Mouse (Mus musculus): ENCODE data around the gene Palld.

Gene Palld

DNA sequence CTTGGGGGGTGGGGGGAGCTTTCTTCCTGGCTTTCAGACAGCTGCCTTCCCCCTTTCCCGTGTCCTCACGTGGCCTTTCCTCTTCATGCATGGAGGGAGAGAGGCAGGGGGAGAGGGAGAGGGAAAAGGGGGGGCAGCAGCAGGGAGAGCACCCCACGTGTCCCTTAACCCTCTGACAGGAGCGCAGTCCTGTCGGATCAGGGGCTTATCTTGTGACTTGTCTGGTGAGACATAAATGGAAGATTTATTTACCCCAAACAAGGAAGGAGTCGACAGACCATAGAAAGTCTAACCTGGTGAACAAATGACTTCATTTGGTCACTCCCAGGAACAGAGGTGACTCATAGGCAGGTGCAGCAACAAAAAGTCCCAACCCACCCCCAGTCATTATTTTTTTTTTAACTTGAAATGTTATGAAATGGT, 427.2 kb downstream of the Palld start:
- no peak for TF ChIP-seq GATA4 (IDR thresholded peaks at IDR 0.05; ENCODE audit: insufficient replicate concordance, low read length)

DNA sequence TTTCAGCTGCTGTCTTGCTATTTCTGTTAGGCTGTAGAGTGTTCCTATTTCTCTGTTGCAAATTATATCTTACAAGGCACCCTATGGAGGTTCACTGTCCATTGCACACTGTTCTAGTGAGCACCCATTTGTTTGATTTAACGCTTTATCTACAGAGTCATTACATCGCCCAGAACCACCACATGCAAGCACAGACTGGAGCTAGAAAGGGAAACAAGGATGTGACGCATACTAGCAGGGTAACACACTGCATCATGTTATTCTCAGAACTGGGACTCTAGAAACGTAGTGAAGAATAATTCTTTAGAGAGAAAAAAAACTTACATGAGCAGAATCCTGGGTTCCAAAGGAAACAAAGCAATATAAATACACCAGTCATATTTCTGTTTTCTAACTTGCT, 432.3 kb downstream of the Palld start:
- TF ChIP-seq GATA4 (IDR thresholded peaks at IDR 0.05; ENCODE audit: insufficient replicate concordance, low read length), result no peak

DNA sequence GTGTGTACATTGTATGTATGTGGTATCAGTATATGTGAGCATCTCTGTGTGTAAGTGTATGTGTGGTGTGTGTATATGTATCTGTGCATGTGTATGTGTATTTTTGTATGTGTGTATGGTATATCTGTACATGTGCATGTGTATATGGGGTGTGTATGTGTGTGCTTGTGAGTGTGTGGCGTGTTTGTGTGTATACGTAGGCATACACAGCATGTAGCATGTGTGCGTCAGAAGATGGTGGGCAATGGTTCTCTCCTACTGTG, 435.0 kb downstream of the Palld start:
- TF ChIP-seq GATA4 (IDR thresholded peaks at IDR 0.05; ENCODE audit: insufficient replicate concordance, low read length), result no peak

DNA sequence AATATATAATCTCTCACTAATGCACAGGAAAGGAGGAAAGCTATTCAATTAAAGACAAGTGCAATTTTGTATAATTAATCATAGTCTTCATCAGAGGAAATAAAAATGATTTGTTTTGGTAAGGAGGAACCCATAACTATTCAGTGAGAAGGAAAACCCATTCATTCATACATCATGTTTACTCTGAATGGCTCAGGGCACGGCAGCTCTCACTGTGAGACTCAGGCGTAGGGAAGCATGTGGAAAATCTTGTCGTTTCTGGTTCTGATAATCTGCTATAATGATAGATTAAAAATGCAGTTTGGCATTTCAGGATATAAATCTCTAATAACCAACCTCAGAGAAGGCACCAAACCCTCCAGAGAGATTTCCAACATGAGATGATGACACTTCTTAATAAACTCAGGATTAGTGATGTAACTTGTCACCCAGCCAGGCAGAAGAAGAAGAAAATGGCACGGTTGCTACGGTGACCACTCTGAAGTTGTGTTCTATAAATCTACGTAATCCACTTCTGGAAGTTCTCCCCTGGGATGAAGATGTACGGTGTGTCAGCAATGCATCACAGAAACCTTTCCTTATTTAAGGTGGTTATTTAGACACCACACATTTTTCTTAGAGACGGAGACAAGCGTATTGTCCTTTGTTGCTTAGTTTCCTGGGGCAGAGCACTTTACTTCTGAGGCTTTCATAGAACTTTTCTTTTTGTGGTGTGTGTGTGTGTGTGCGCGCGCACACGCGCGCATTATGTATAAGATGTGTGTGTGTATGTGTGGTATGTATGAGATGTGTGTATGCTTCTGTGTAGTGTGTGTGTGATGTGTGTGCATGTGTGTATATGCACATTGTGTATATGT, 435.6 kb downstream of the Palld start:
- TF ChIP-seq GATA4 (IDR thresholded peaks at IDR 0.05; ENCODE audit: insufficient replicate concordance, low read length), result no peak

DNA sequence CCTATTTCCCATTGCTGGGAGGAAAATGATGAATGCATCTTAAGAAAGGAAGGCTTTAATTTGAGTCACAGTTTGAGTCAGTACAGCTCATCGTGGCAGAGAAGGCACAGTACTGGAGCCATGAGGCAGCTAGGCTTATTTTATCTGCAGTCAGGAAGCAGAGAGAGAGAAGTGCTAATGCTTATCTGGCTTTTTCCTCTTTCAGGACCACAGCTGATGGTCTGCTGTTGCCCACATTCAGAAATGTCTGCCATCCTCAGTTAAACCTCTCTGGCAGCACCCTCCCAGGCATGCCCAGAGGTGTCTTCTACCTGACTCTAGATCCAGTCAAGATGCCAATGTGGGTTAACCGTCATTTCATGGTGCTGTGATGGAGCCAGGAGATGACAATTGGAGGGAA, 438.1 kb downstream of the Palld start:
- TF ChIP-seq GATA4 (IDR thresholded peaks at IDR 0.05; ENCODE audit: insufficient replicate concordance, low read length), result no peak

DNA sequence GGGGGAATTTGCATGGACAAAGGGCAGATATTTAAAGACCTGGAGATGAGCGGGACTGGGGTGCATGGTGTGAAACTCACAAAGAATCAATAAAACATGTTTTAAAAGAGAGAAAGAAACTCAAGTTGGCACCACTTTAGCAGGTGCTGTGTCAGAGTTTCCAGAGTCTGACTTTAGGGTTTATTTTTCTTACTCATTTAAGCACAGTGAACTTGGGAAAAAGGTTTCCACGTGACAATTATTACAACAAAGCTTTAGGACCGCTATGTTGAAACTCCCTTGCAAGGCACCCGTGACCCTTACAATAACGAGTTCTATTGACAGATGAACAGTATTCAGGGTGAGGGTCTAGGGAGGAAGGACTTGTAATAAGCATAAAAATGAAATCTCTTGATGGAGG, 440.3 kb downstream of the Palld start:
- no peak for TF ChIP-seq GATA4 (IDR thresholded peaks at IDR 0.05; ENCODE audit: insufficient replicate concordance, low read length)

All from liver, adult (tissue).